Comparison of ENCODE assay signal across 10 mouse cellular contexts in the genomic region with DNA sequence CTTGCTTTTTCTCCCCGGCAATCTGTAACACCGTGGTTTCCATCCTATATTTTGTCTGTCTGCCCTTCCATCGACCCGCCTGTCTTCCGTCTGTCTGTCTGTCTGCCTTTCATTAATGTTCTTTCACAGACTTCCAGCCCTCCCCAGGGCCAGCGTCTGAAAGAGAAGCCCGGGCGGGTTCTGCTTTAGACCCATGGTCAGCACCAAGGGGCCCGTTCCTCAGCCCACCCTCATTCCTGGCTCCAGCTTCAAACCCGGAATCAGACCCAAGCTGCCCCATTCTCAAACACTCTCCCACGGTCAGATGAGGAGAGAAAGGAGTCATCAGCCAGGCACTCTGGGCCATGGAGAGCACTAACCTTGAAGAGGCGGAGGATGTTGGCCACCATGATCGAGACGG. TPM values are rescaled to one million over a fixed set of nuclear protein-coding genes. Genes with fewer than 3 reads are reported as not detected.
A peak's percentile ranks its signal among the peaks of the same experiment; 100 is the strongest.
DNase-seq lines count a peak whose midpoint lies in the region; ATAC-seq and TF ChIP-seq lines count a peak whose summit lies in the region.
"Had no signal": no experiment of that assay in that cellular context is flagged by ENCODE, and none has a peak within 500 bp of the region (broad histone marks: within the 10 kb centered on the region; RNA-seq: fewer than 3 reads in every experiment).

No protein-coding gene starts in this region.

- peaks cover 14% of the 10 kb centered on the region; the same call in 1 of the 2 replicates for H3K27me3 ChIP-seq in liver, postnatal 0 days (ENCODE audit: insufficient read depth, low read length)
- H3K27me3 ChIP-seq in liver, embryonic 11.5 days (replicated peaks; ENCODE audit: control insufficient read depth, insufficient read depth, low read length) = peaks cover 53% of the 10 kb centered on the region
- H3K27me3 ChIP-seq in embryonic facial prominence, embryonic 15.5 days = peaks cover 24% of the 10 kb centered on the region
- H3K27me3 ChIP-seq in intestine, embryonic 15.5 days (replicated peaks) = peaks cover 38% of the 10 kb centered on the region
- peaks cover 23% of the 10 kb centered on the region for H3K27me3 ChIP-seq in stomach, embryonic 15.5 days (replicated peaks)

- 36% methylated on average over 14 of the region's 14 CpGs for WGBS in liver, postnatal 0 days (ENCODE audit: insufficient replicate concordance)
- 28% methylated on average over 14 of the region's 14 CpGs for WGBS in liver, embryonic 11.5 days
- 30% methylated on average over 14 of the region's 14 CpGs for WGBS in embryonic facial prominence, embryonic 15.5 days
- WGBS in intestine, embryonic 15.5 days = 35% methylated on average over 14 of the region's 14 CpGs
- 27% methylated on average over 14 of the region's 14 CpGs for WGBS in stomach, embryonic 15.5 days

- H3K4me1 ChIP-seq in liver, postnatal 0 days (ENCODE audit: insufficient read depth) = 0 out of 2 replicates have a peak, but pooled peaks cover 2% of the 10 kb centered on the region
- H3K4me1 ChIP-seq in liver, embryonic 11.5 days (replicated peaks; ENCODE audit: control insufficient read depth, insufficient read depth, low read length) = peaks cover 3% of the 10 kb centered on the region; the same call in 1 of the 2 replicates
- peaks cover 39% of the 10 kb centered on the region for H3K4me1 ChIP-seq in embryonic facial prominence, embryonic 15.5 days
- H3K4me1 ChIP-seq in intestine, embryonic 15.5 days (replicated peaks) = peaks cover 11% of the 10 kb centered on the region
- H3K4me1 ChIP-seq in stomach, embryonic 15.5 days = peaks cover 24% of the 10 kb centered on the region

- peak overlapping the region; percentile 24; the same call in 1 of the 2 replicates for H3K4me2 ChIP-seq in liver, postnatal 0 days (ENCODE audit: low read depth, low read length)
- no peak overlapping the region for H3K4me2 ChIP-seq in liver, embryonic 11.5 days
- peak overlapping the region; percentile 29 for H3K4me2 ChIP-seq in embryonic facial prominence, embryonic 15.5 days (replicated peaks)
- H3K4me2 ChIP-seq in intestine, embryonic 15.5 days (replicated peaks) = peak overlapping the region; percentile 30; the same call in 1 of the 2 replicates
- peak overlapping the region; percentile 35; the same call in 1 of the 2 replicates for H3K4me2 ChIP-seq in stomach, embryonic 15.5 days

- H3K36me3 ChIP-seq in liver, postnatal 0 days (replicated peaks; ENCODE audit: insufficient read depth, low read length) = no peaks in the 10 kb centered on the region
- no peaks in the 10 kb centered on the region for H3K36me3 ChIP-seq in liver, embryonic 11.5 days (ENCODE audit: control insufficient read depth, insufficient read depth, low read length)
- no peaks in the 10 kb centered on the region for H3K36me3 ChIP-seq in embryonic facial prominence, embryonic 15.5 days
- H3K36me3 ChIP-seq in intestine, embryonic 15.5 days = no peaks in the 10 kb centered on the region
- H3K36me3 ChIP-seq in stomach, embryonic 15.5 days = no peaks in the 10 kb centered on the region

- no peak for ATAC-seq in liver, postnatal 0 days
- ATAC-seq in liver, embryonic 11.5 days (replicated peaks; ENCODE audit: low FRiP score) = no peak
- ATAC-seq in embryonic facial prominence, embryonic 15.5 days (ENCODE audit: insufficient number of reproducible peaks, low FRiP score, low TSS enrichment, low read depth) = no peak
- ATAC-seq in intestine, embryonic 15.5 days = no peak
- ATAC-seq in stomach, embryonic 15.5 days (ENCODE audit: insufficient read depth, low FRiP score, low read depth) = no peak

- no peak for DNase-seq in liver, postnatal 0 days
- DNase-seq in liver, embryonic 11.5 days (ENCODE audit: low spot score) = no peak
- no peak for DNase-seq in left cerebral cortex, postnatal 14 days (ENCODE audit: low spot score in 2 of 2)
- DNase-seq in adrenal gland, adult (ENCODE audit: inconsistent age in 2 of 2, low spot score in 1 of 2) = no peak
- DNase-seq in gastrocnemius, adult 18-20 months (ENCODE audit: low spot score) = no peak
- DNase-seq: thymus, postnatal 25 days had no signal

- H3K27ac ChIP-seq in liver, postnatal 0 days (ENCODE audit: low read depth) = no peak overlapping the region
- no peak overlapping the region for H3K27ac ChIP-seq in liver, embryonic 11.5 days (ENCODE audit: low read depth, low read length)
- no peak overlapping the region for H3K27ac ChIP-seq in embryonic facial prominence, embryonic 15.5 days (replicated peaks)
- H3K27ac ChIP-seq in intestine, embryonic 15.5 days = no peak overlapping the region
- H3K27ac ChIP-seq in stomach, embryonic 15.5 days = no peak overlapping the region

- TF ChIP-seq CTCF in liver, postnatal 0 days (IDR thresholded peaks at IDR 0.05; ENCODE audit: low read depth) = no peak

- H3K9me3 ChIP-seq in liver, postnatal 0 days (ENCODE audit: low read length) = no peaks in the 10 kb centered on the region
- no peaks in the 10 kb centered on the region for H3K9me3 ChIP-seq in liver, embryonic 11.5 days (ENCODE audit: control insufficient read depth, low read length)
- H3K9me3 ChIP-seq in embryonic facial prominence, embryonic 15.5 days (replicated peaks) = no peaks in the 10 kb centered on the region
- no peaks in the 10 kb centered on the region for H3K9me3 ChIP-seq in intestine, embryonic 15.5 days
- H3K9me3 ChIP-seq in stomach, embryonic 15.5 days = no peaks in the 10 kb centered on the region

- no peak overlapping the region for H3K9ac ChIP-seq in liver, postnatal 0 days (replicated peaks)
- H3K9ac ChIP-seq in liver, embryonic 11.5 days (ENCODE audit: low read depth, low read length) = no peak overlapping the region
- H3K9ac ChIP-seq in embryonic facial prominence, embryonic 15.5 days = no peak overlapping the region
- no peak overlapping the region for H3K9ac ChIP-seq in intestine, embryonic 15.5 days
- no peak overlapping the region for H3K9ac ChIP-seq in stomach, embryonic 15.5 days

- TF ChIP-seq EP300 in liver, postnatal 0 days (IDR thresholded peaks at IDR 0.05; ENCODE audit: low read depth) = no peak

- intact Hi-C loops in left cerebral cortex, postnatal 14 days (cut with DNase I) = no loop called here

- H3K4me3 ChIP-seq in liver, postnatal 0 days (ENCODE audit: low read depth, low read length) = no peak overlapping the region
- no peak overlapping the region for H3K4me3 ChIP-seq in liver, embryonic 11.5 days (ENCODE audit: low read depth, low read length)
- H3K4me3 ChIP-seq in embryonic facial prominence, embryonic 15.5 days (replicated peaks) = 0 out of 2 replicates have a peak overlapping the region, but pooled peaks have one; percentile 10
- no peak overlapping the region for H3K4me3 ChIP-seq in intestine, embryonic 15.5 days (replicated peaks)
- H3K4me3 ChIP-seq in stomach, embryonic 15.5 days (replicated peaks) = no peak overlapping the region

RNA-seq across cellular contexts. Expression of gene Grm4, which starts 18.9 kb away (rescaled TPM):
- not detected in 2 replicates for polyA plus RNA-seq in liver, postnatal 0 days (2015; fragmentation: Nextera tagmentation; extraction: Ambion mirVana)
- polyA plus RNA-seq in liver, embryonic 11.5 days (2014; fragmentation: Nextera tagmentation; extraction: Ambion mirVana) = 0.12 and 0.18 TPM in 2 replicates
- 0.72 and 0.85 TPM in 2 replicates for polyA plus RNA-seq in embryonic facial prominence, embryonic 15.5 days (2015; fragmentation: Nextera tagmentation; extraction: Ambion mirVana)
- polyA plus RNA-seq in intestine, embryonic 15.5 days (2015; fragmentation: Nextera tagmentation; extraction: Ambion mirVana) = 0.28 and 0.29 TPM in 2 replicates
- polyA plus RNA-seq in stomach, embryonic 15.5 days (2015; fragmentation: Nextera tagmentation; extraction: Ambion mirVana) = 0.15 and 0.35 TPM in 2 replicates
- total RNA-seq in left cerebral cortex, postnatal 14 days (2021) = 10 to 100 TPM; 24.1 to 25.6 TPM
- total RNA-seq in gastrocnemius, adult 18-20 months (2021) = under 1 TPM in 1 of 2 experiments, not detected in 1; 0.07 TPM
- total RNA-seq: megakaryocyte-erythroid progenitor cell, adult 5-6 weeks had no signal

RNA-seq across cellular contexts. Expression of gene Hmga1, which starts 54.0 kb away (rescaled TPM):
- polyA plus RNA-seq in liver, postnatal 0 days (2015; fragmentation: Nextera tagmentation; extraction: Ambion mirVana) = 64.0 and 64.9 TPM in 2 replicates
- polyA plus RNA-seq in liver, embryonic 11.5 days (2014; fragmentation: Nextera tagmentation; extraction: Ambion mirVana) = 667 and 675 TPM in 2 replicates
- polyA plus RNA-seq in embryonic facial prominence, embryonic 15.5 days (2015; fragmentation: Nextera tagmentation; extraction: Ambion mirVana) = 185 and 195 TPM in 2 replicates
- polyA plus RNA-seq in intestine, embryonic 15.5 days (2015; fragmentation: Nextera tagmentation; extraction: Ambion mirVana) = 298 and 307 TPM in 2 replicates
- 193 and 215 TPM in 2 replicates for polyA plus RNA-seq in stomach, embryonic 15.5 days (2015; fragmentation: Nextera tagmentation; extraction: Ambion mirVana)
- 10 to 100 TPM; 40.0 to 47.9 TPM for total RNA-seq in left cerebral cortex, postnatal 14 days (2021)
- total RNA-seq in gastrocnemius, adult 18-20 months (2021) = 10 to 100 TPM; 31.9 to 32.7 TPM
